Mouse (Mus musculus) small intestine, adult 2 months (tissue): ENCODE data around the gene Smyd3. TPM values are rescaled to one million over a fixed set of nuclear protein-coding genes. Genes with fewer than 3 reads are reported as not detected.

Experiments
- H3K27ac ChIP-seq: fragments of 200-500 bp; 2 replicates; pipeline ENCODE4 v1.5.1; 2012; ENCODE audit warnings: low read depth, low read length, control low read depth, inconsistent platforms; ENCODE audit not compliant: insufficient read depth
- H3K27me3 ChIP-seq: fragments of 200-500 bp; 2 replicates; pipeline ENCODE4 v1.6.1; 2012; ENCODE audit warnings: mild to moderate bottlenecking, moderate library complexity, low read length, inconsistent platforms; ENCODE audit not compliant: control insufficient read depth, insufficient read depth
- H3K36me3 ChIP-seq: fragments of 200-500 bp; 2 replicates; pipeline ENCODE4 v1.6.1; 2012; ENCODE audit warnings: mild to moderate bottlenecking, low read length, control low read depth, inconsistent platforms; ENCODE audit not compliant: control insufficient read depth, insufficient read depth
- H3K4me1 ChIP-seq: fragments of 200-500 bp; 2 replicates; pipeline ENCODE4 v1.6.1; 2012; ENCODE audit warnings: low read length, inconsistent platforms, mixed read lengths; ENCODE audit not compliant: control insufficient read depth, insufficient read depth, insufficient read length
- H3K4me3 ChIP-seq: fragments of 200-500 bp; 2 replicates; pipeline ENCODE4 v1.5.1; 2012; ENCODE audit warnings: low read depth, mild to moderate bottlenecking, control low read depth, inconsistent platforms, low read length, moderate library complexity
- CTCF ChIP-seq: fragments of 200-500 bp; IDR thresholded peaks from 2 replicates; pipeline ENCODE4 v1.5.1; 2012; ENCODE audit warnings: low read depth, mild to moderate bottlenecking, control low read depth, inconsistent platforms, low read length, moderate library complexity, mixed read lengths; ENCODE audit not compliant: insufficient replicate concordance, insufficient read length; ENCODE audit errors: extremely low read depth
- POLR2A ChIP-seq: fragments of 200-500 bp; IDR thresholded peaks from 2 replicates; pipeline ENCODE4 v1.6.1; 2012; ENCODE audit warnings: low read depth, mild to moderate bottlenecking, control low read depth, inconsistent platforms, low read length, moderate library complexity
- WGBS: fragments of 180-500 bp; shearing (Covaris S2); methylation state at CpG from one replicate; pipeline ENCODE4 v1.1.7; 2018; 5-methylcytosine and 5-hydroxymethylcytosine counted together
- polyA plus RNA-seq: library from polyadenylated mRNA; depleted of rRNA; stranded (reverse); fragments of >200 nt; gene quantifications from 2 replicates; pipeline ENCODE4 v1.2.3, GENCODE M21; 2012

The Smyd3 gene
- polyA plus RNA-seq, 1 experiment = 1.1 TPM

GRCm38 (mm10) chr1:179553949-179554347 lies 36.1 kb upstream of the Smyd3 start:
- WGBS = 82% methylated on average over 4 of the region's 4 CpGs
- H3K27ac ChIP-seq = no peak overlapping the region
- H3K36me3 ChIP-seq = 0 out of 2 replicates have a peak, but pooled peaks cover 1% of the 10 kb centered on the region
- H3K4me3 ChIP-seq = no peak overlapping the region
- H3K4me1 ChIP-seq = peaks cover 13% of the 10 kb centered on the region; the same call in 1 of the 2 replicates
- TF ChIP-seq POLR2A (no peak), CTCF (no peak)
- H3K27me3 ChIP-seq = no peaks in the 10 kb centered on the region

DNA sequence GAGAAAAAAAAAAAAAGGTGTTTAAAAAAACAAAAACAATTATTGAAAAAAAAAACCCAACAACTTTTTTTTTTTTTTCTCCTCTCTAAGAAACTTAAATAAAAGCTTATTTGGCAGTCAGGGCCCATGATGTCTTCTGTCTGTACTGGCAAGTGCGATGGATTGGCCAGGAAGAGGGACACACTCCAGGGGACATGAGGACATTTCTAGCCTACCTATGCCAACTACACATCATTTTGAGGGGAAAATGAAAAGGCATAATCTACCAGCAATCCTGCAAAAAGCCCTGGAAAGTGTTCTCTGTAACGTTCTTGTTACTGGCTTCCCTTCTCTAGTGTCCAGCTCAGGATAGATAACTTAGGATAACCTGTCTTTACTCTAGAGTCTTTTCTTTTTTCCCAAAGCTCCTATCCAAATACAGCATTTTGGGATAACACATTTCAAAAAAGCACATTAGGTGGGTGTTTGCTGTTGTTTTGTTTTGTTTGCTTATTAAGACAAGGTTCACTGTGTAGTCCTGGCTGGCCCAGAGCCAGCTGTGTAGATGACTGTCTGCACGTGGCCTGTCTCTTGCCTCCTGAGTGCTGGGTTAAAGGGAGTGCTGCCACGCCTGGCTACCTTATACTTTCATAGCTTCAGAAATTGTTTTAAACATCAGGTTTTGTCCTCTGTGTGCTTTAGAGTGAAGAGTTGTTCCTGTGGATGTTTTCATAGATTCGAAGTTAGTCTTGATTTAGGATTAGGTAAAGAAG lies 35.5 kb upstream of the Smyd3 start:
- TF ChIP-seq POLR2A (no peak), CTCF (no peak)
- peaks cover 14% of the 10 kb centered on the region; the same call in 1 of the 2 replicates for H3K4me1 ChIP-seq
- H3K27ac ChIP-seq = no peak overlapping the region
- WGBS = 39% methylated on average over 5 of the region's 5 CpGs
- no peaks in the 10 kb centered on the region for H3K27me3 ChIP-seq
- no peak overlapping the region for H3K4me3 ChIP-seq
- no peaks in the 10 kb centered on the region for H3K36me3 ChIP-seq

DNA sequence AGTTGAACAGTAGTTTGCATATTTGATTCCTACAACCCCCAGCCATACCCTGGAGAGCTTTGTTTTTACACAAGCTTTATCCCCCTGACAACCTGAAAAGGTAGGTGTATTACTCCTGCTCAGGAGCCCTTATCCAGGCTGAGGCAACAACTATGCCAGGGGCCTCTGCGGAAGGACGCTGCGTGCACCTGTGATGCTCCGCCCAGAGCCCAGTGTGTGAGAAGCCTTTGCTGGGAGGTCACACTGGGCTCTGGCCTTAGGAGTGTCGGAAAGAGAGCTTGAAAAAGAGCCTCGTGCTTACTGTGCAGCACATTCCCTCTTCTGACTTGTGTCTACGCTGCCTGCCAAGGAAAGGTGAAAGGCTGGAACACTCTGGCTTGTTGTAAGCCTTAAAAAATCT lies 34.9 kb upstream of the Smyd3 start:
- H3K36me3 ChIP-seq = no peaks in the 10 kb centered on the region
- peaks cover 17% of the 10 kb centered on the region; the same call in 1 of the 2 replicates for H3K4me1 ChIP-seq
- peak overlapping the region; percentile 24; the same call in 1 of the 2 replicates for H3K27ac ChIP-seq
- H3K4me3 ChIP-seq = no peak overlapping the region
- 36% methylated on average over 7 of the region's 7 CpGs for WGBS
- no peaks in the 10 kb centered on the region for H3K27me3 ChIP-seq
- TF ChIP-seq CTCF (no peak), POLR2A (no peak)

- H3K36me3 ChIP-seq = no peaks in the 10 kb centered on the region
- no peaks in the 10 kb centered on the region for H3K27me3 ChIP-seq
- H3K27ac ChIP-seq = peak overlapping the region; percentile 47; the same call in 1 of the 2 replicates
- peaks cover 19% of the 10 kb centered on the region; the same call in 1 of the 2 replicates for H3K4me1 ChIP-seq
- TF ChIP-seq POLR2A (no peak), CTCF (no peak)
- H3K4me3 ChIP-seq = no peak overlapping the region
- WGBS = 29% methylated on average over 4 of the region's 4 CpGs
These were observed 34.1 kb upstream of the Smyd3 start for GRCm38 (mm10) chr1:179551921-179552320.

DNA sequence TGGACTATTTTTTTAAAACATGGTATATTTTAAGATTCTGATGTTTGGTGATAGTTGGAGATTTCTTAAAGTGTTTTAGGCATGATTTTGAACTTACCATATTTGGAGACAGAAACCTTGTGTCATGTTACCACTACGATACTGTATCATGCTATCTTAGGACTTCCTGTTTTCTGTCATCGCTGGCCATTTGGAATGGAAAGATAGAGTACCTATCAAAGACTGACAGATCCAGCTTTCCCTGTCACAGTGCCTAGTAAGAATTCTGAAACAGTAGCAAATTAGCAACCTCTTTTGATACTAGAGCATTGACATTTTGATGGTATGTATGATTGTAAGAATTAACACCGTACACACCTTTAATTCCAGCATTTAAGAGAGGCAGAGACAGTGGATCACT lies 33.5 kb upstream of the Smyd3 start:
- no peak for TF ChIP-seq CTCF
- TF ChIP-seq POLR2A = no peak
- H3K36me3 ChIP-seq = no peaks in the 10 kb centered on the region
- H3K27me3 ChIP-seq = no peaks in the 10 kb centered on the region
- WGBS = 36% methylated on average over 3 of the region's 3 CpGs
- no peak overlapping the region for H3K27ac ChIP-seq
- H3K4me1 ChIP-seq = peaks cover 19% of the 10 kb centered on the region; the same call in 1 of the 2 replicates
- no peak overlapping the region for H3K4me3 ChIP-seq

- no peak overlapping the region for H3K27ac ChIP-seq
- no peak overlapping the region for H3K4me3 ChIP-seq
- WGBS = 87% methylated on average over 5 of the region's 5 CpGs
- H3K36me3 ChIP-seq = no peaks in the 10 kb centered on the region
- H3K4me1 ChIP-seq = peaks cover 19% of the 10 kb centered on the region; the same call in 1 of the 2 replicates
- TF ChIP-seq POLR2A = no peak
- H3K27me3 ChIP-seq = no peaks in the 10 kb centered on the region
These were observed 31.3 kb upstream of the Smyd3 start for GRCm38 (mm10) chr1:179548996-179549752.

- no peak for TF ChIP-seq CTCF
- TF ChIP-seq POLR2A = no peak
- Histone ChIP-seq H3K36me3 (no peaks in the 10 kb centered on the region), H3K27me3 (no peaks in the 10 kb centered on the region), H3K4me3 (peak overlapping the region; percentile 1), H3K27ac (no peak overlapping the region), H3K4me1 (peaks cover 13% of the 10 kb centered on the region; the same call in 1 of the 2 replicates)
- 89% methylated on average over 11 of the region's 11 CpGs for WGBS
These were observed 30.4 kb upstream of the Smyd3 start for GRCm38 (mm10) chr1:179548220-179548619.
